Mouse (Mus musculus) fat pad, adult 2 months (tissue): ENCODE measurements around the gene Mettl1.
"Not testable (repeated sequence)": the region's sequence is repeated elsewhere in the genome, so short reads cannot be mapped to it uniquely, and the experiment has no call there.

Experiments
- DNase-seq: peaks from one replicate; pipeline ENCODE4 v3.0.0-alpha.2; 2011; ENCODE audit warnings: low read depth, low spot score; ENCODE audit errors: extremely low read depth

Gene Mettl1

DNA sequence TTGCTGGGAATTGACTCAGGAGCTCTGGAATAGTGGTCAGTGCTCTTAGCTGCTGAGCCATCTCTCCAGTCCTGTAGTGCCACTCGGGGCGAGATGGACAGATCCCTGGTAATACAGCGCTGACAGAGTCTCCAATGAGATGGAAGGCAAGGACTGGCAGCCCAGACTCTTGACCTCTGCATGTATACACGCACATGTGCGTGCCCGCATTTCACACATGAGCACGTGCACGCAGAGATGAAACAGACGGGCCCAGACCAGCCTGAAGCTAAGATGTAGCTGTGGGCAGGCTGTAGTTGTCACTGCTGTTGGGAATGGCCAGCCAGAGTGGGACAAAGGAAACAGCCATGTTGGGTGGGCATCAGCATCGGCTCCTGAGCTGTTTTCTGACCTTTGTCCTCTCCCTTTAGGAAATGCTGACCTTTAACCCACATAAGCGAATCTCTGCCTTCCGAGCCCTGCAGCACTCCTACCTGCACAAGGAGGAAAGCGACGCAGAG, 25.4 kb downstream of the Mettl1 start:
- no peak for DNase-seq

DNA sequence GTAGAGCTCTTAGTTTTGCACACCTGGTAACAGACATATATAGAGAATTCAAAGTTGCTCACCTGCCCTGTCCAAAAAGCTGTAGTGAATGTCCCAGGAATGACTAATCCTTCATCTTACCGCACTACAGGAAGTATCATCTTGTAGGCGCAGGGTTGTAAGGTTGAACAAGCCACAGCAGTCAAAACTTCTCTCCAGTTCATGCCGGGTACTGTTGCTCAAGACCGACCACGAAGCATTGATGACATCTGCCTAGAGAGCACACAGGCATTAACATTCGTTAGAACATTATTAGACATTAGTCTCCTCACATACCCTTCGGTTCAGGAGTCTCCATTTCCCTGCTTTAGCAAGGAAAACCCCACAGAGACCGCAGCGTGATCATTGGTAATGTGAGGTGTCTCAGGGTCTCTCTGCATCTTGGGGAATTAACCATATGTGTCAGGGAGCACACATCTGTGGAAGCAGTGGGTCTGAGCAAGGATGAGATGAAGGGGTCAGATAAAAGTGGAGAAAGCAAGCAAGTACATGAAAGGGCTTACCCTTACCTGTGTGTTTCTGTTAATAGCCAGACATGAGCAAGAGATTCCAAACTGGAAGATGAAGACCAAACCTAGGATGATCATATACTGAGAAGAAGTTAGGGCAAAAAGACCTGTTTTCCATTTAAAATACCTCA, 27.3 kb downstream of the Mettl1 start:
- DNase-seq = no peak

DNA sequence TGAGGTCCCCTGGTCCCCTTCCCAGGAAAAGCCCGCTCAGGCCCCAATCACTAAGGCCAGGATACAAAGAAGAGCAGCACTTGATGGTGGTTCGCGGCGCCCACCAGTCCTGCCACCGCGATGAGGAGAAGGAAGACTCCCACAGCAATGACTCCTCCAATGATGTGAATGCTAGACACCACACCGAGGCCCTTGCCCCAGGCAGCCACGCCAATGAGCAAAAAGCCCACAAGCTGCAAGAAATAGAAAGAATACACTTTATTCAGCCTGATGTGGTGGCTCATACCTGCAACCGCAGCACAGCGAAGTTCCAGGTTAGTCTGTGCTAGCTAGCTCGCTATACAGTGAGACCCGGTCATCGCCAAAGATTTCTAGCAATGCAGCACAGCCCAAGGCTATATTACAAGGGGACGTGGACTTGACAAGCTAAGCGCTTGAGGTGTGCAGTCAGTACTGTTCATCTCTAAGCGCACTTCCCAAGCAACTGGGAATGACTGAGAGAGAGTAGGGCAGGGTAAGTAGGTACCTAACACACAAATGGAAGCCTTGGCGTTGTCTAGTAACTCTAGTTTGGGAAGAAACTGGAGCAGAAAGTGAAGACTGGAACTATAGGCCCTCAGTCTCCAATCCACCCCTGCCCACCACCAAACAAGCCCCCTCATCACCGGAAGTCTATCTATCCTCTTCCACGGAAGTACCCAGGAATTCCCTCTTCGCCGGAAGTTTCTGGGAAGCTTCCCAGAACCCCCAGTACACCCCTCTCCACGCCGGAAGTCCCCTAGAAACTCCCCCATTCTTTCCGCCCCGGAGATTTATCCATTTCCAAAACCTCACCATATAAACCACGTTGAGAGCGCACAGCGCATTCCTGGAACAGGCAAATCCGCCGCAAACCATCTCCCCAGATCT, 28.3 kb downstream of the Mettl1 start:
- DNase-seq = no peak

DNA sequence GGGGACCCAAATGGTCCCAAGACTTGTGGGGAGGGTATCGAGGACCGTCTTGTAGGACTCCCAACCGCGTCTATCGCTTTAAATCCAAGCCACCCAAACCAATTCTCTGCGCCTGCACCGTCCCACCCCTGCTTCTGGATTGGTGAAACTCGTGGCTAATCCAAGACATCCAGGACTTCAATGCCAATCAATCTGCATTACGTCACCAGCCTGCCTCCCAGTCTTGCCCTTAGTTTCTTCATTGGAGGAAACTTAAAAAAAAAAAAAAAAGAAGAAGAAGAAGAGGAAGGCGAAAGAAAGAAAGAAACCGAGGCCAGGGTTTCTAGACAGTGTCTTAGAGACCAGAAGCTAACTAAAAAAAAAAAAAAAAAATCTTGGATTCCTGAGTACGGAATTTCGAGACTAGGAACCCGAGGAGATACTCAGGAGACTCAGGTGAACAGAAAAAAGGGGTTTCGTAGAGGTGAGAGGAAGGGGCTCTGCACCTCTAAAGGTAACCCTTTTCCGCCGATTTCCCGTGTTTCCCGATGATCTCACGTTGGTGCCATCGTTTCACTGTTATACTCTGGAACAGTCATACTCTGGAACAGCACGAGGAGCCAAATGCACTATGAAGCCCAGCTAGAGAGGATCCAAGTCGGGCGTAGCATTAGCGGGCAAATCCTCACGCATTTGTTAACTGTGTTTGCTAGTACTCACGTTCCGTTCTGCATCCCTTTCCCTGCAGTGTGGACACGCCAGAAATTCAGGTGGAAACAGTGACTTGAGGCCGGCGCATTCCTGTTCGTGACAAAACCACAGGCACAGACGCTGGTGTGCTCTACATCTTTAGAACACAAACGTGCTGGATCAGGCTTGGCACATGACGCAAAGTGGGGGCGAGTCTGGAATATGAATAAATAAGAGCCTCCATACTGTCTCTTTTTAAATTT, 29.2 kb downstream of the Mettl1 start, which contains the start of gene Tspan31:
Gene Tspan31, minus strand, starts transcription at position 75 of the 932 bp plus-strand sequence.
- peak; percentile 92 for DNase-seq

DNA sequence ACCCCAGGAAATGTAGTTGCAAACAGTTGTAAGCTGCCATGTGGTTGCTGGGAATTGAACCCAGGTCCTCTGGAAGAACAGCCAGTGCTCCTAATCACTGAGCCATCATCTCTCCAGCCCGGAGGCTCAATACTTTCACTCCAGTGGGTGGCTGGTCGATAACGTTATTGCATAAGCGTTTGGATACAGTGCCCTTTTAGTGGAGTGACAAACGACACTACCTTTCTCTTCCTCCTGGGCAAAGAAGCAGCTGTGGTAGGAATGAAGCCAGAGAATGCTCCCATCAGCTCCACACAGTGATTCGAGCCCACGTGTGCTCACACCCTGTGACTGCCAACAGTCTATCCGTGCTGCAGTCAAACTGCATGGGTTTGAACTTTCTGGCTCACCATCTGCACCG, 30.0 kb downstream of the Mettl1 start:
- no peak for DNase-seq

DNA sequence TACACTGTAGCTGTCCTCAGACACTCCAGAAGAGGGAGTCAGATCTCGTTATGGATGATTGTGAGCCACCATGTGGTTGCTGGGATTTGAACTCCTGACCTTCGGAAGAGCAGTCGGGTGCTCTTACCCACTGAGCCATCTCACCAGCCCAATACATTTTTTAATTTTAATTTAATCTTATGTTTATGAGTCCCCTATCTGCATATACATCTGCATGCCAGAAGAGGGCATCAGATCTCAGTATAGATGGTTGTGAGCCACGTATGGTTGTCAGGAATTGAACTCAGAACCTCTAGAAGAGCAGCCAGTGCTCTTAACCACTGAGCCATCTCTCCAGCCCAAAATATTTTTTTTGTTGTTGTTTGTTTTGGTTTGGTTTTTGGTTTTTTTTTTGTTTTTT, 31.1 kb downstream of the Mettl1 start:
- not testable (repeated sequence) for DNase-seq

DNA sequence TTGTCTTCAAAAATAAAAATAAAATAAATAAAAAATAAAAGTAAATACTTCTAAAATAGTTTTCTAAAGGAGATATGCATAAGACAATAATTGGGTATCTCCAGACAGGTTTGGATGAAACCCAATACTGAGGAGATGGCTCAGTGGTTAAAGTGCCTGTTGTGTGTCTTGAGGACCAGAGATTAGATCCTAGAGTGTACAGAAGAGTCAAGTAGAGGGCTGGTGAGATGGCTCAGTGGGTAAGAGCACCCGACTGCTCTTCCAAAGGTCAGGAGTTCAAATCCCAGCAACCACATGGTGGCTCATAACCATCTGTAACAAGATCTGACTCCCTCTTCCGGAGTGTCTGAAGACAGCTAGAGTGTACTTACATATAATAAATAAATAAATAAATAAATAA, 31.8 kb downstream of the Mettl1 start:
- DNase-seq = not testable (repeated sequence)

DNA sequence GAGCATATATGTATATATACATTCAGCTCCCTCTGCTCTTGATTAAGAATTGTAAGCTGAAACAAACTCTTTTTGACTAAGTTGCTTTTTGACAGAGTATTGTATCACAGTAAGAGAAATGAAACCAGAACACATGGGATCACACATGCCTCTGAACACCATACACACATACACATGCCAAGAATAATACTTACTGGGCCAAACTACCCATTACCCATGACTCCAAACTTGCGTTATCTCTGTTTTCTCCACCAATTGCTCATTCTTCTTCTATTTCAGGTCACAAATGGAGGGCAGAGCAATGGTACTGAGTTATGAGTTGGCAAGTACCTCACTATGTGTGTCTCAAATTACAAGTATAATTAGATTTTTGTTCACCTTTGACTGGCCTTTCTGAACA, 32.8 kb downstream of the Mettl1 start:
- DNase-seq = no peak

DNA sequence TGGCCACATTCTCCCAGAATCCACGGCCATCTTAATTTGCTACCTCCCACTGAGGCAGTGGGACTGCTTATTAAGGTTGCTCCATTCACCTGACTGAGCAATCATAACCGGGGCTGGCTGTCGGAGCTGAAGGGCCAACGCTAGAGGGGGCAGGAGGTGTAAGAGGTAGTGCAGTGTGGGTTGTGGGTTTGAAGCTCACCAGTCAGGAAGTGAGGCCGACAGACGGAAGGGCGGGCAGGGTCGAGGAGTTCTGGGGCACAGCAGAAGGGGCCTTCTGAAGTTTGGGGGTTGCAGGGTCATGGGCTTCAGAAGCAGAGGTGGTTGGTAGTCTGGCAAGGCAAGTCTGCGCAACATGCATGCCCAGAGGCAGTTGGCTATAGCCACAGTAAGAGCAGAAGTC, 33.9 kb downstream of the Mettl1 start, which contains the start of gene Agap2:
Gene Agap2, plus strand, starts transcription at position 205 of the 400 bp plus-strand sequence.
- no peak for DNase-seq

DNA sequence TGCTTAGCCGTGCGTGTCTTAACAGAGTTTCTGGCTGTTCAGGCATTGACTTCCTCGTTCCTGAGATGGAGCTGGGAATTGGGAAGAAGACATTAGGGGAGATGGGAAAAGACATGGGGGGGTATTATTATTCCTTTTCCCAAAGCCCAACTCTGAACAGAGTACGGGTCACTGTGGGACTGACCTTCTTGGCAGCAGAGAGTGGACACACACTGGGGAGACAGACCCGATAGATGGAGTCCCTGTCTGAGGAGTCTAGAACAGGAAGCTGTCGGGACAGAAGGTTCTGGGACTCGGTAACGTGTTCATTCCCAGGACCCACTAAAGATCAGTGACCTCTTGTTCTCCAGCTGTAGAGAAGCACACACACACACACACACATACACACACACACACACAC, 34.4 kb downstream of the Mettl1 start:
- DNase-seq = no peak

DNA sequence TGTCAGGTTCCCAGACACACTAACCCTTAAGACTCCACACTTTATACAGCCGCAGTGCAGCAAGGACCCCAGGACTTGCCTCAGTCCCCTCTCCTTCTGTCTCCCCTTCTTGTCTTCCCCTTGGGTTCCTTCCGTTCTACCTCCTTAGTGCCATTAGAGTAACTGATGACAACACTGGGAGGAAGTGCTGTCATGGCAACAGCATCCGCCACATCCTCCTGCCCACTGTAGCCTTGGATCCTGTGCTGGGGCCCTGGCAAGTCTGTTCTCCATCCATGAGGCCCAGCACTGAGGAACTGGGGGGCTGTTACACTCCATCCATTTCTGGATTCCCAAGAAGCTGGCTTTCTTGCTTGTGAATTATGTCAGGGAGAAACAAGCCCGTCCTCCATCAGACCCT, 34.9 kb downstream of the Mettl1 start:
- no peak for DNase-seq

DNA sequence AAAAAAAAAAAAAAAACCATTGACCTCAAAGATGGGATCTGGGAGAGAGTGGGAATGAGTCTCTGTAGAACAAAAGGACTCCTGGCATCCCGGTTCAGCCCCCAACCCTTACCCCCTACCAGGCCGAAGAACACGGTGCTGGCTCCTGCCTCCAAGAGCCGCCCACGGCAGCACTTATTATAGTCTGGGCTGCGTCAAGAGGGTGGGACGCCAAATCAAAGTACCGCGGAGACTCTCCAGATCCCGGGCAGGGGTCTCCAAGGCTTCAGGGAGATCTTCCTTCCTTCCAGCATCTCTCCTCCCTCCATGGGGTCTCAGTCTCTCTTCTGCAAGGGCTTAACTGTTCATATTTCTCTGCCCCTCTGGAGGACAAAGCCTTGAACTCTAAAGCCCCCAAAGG, 36.3 kb downstream of the Mettl1 start:
- no peak for DNase-seq

DNA sequence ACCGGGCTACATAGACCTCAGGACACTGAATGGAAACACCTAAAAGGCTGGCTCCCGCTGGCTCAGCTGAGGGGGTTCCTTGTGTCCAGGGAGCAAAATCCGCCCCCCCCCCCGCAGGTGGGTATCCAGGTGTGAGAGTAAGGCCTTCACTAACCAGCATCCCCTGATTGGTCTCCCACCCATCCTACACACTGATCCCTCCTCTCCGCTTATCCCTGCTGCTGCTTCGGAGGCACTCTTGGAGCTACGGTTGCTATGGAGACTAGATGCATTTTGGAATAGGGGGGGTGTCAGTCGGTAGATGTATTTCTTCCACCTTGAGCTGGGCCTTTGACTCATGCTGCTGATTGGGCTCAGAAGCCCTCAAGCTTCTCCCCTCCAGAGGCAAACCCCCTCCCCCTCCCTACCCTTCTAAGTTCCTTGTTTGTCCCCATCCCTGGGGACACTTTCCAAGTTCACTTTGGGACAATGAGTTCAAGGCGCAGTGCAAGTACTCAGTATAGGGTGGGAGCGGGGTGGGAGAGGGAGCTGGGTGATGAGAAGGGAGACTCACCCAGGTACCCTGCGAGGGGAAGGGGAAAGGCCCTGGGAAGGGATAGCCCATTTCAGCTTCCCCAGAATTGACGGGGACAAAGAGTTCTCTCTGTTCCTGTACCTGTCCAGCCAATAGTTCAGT, 36.9 kb downstream of the Mettl1 start:
- DNase-seq = no peak

DNA sequence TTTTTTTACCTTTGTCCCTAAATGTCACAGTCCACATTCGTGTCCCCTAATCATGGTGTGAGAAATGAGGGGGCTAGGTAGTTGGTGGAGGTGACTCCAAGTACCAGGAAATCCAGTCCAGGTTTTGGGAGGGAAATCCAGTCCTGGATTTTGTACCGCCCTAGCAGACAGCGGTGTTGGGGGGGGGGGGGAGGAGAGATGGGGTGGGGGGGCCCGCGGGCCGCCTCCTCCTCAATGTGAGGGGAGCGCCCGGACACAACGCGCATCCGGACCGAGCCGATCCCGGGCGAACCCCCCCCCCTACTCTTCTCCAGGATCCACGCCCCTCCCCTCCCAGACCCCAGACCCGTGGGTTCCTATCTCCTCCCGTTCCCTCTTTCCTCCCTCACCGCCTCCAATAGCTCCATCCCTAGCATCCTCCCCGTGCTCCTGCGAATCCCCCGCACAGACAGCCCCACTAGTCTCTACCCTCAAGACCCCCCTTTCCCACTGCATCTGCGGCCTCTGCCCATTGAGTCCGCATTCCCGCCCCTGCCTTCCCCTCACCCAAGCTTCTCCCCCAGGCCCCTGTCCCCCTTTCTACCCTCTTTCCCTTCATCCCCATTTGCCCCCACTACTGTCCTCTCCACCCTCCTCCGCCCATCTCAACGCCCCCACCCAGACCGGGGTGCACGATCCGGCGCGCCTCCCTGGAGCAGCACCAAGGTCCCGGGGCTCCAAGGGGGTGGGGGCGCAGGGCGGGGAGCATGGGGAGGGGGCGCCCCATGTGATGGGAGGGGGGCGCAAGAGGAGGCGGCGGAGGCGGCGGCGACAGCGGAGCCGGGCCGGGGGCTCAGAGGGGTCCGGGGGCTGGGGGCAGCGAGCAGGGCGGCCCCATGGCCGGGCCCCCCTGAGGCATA, 37.7 kb downstream of the Mettl1 start:
- DNase-seq = no peak

DNA sequence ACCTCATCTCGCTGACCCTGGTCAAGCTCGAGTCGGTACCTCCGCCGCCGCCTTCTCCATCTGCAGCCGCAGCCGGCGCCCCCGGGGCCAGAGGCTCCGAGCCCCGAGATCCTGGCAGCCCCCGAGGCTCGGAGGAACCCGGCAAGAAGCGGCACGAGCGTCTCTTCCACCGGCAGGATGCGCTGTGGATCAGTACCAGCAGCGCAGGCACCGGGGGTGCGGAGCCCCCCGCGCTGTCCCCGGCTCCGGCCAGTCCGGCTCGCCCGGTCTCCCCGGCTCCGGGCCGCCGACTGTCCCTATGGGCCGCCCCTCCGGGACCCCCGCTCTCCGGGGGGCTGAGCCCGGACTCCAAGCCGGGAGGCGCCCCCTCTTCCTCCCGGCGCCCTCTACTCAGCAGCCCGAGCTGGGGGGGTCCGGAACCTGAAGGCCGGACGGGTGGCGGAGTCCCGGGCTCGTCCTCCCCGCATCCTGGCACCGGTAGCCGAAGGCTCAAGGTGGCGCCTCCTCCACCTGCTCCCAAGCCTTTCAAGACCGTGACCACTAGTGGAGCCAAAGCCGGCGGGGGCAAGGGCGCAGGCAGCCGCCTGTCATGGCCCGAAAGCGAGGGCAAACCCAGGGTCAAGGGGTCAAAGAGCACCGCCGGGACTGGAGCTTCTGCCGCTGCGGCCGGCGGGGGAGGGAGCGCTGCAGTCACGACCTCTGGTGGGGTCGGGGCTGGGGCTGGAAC, 38.6 kb downstream of the Mettl1 start:
- no peak for DNase-seq

DNA sequence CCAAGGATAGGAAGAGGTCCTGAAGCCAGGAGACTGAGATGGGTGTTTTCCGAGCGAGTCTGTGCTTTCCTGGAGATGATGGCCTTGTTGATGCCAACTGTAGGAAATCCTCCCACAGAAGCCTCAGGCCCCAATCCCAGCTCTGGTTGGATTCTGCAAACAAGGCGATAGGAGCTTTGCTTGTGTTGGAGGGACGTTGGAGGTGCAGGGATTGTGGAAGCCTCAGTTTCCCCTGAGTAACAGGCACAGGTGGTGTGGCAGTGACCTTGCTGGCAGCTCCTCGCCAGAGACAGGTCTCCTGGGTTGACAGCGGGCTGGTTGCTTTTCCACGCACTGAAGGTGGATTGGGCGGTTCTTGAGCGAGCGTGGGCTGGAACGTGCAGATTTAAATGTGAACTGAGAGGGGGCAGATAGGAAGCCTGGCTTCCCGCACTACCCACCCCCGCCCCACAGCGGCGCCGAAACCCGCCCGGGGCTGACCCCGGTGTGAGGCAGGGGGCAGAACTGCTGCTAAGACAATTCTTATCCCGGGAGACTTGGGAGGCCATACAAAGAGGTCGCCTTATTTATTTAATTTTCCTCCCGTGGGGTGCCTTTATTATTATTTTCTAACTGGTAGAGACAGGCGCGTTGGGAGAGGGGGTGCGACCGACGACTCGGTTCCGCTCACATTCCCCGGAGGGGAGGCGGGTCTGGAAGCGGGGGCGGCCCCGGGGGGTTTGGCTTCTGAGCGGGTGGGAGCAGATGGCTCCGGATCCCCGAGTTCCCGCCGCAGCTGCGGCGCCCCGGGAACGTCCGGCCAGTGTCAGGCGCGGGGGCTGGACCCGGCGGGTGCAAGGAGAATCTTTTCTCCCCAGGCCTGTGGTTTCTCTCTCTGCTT, 39.9 kb downstream of the Mettl1 start:
- DNase-seq = no peak

DNA sequence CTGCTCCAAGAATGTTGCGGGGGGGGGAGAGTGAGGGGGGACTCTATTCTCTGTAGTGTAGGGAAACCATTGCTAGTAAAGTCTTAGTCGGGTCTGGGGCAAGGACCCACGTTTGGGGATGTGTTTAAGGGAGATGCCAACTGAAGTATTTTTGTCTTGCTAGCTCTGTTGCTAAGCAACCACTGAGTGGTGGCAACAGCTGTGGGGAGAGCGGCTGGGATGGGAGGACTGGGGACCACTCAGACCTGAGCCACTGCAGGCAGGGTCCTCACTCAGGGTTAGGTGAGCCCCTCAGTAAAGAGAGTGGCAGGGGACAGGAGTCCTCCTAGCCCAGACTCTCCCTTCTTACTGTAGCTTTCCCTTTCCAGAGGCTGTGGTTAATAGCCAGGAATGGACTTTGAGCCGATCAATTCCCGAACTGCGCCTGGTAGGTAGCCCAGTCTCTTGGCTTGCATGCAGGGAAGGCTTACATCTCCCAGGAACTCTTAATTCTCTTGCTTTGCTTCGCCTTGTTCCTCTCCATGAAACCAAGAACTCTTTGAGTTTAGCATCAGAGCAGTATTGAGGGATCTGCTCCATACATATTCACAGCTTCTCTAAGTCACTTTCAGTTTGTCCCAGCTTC, 40.9 kb downstream of the Mettl1 start:
- no peak for DNase-seq
